Mouse (Mus musculus) retina, embryonic 14.5 days (tissue): Measurements from ENCODE around the gene Cdk15.

Source experiments
- DNase-seq: peaks from one replicate; pipeline ENCODE4 v3.0.0-alpha.2; 2015; ENCODE audit warnings: low spot score

Gene Cdk15

GRCm38 (mm10) chr1:59285880-59286279 lies 29.2 kb downstream of the Cdk15 start:
- DNase-seq = no peak

- no peak for DNase-seq
Measured at GRCm38 (mm10) chr1:59286316-59286850, 29.7 kb downstream of the Cdk15 start.

- no peak for DNase-seq
Measured at GRCm38 (mm10) chr1:59287733-59288132, 31.0 kb downstream of the Cdk15 start.

GRCm38 (mm10) chr1:59291652-59292051 lies 34.9 kb downstream of the Cdk15 start:
- no peak for DNase-seq

GRCm38 (mm10) chr1:59295769-59296168 lies 39.1 kb downstream of the Cdk15 start:
- DNase-seq = no peak

GRCm38 (mm10) chr1:59297167-59297566 lies 40.5 kb downstream of the Cdk15 start:
- DNase-seq = no peak

- no peak for DNase-seq
Measured at GRCm38 (mm10) chr1:59298491-59299090, 41.9 kb downstream of the Cdk15 start.

GRCm38 (mm10) chr1:59307310-59307709 lies 50.6 kb downstream of the Cdk15 start:
- no peak for DNase-seq

- DNase-seq = no peak
Measured at GRCm38 (mm10) chr1:59311292-59311885, 54.7 kb downstream of the Cdk15 start.

GRCm38 (mm10) chr1:59312187-59313153 lies 55.8 kb downstream of the Cdk15 start:
- no peak for DNase-seq

- DNase-seq = no peak
Measured at GRCm38 (mm10) chr1:59313154-59313940, 56.6 kb downstream of the Cdk15 start.

- peak; percentile 66 for DNase-seq
Measured at GRCm38 (mm10) chr1:59315057-59315807, 58.5 kb downstream of the Cdk15 start.

GRCm38 (mm10) chr1:59316031-59316385 lies 59.3 kb downstream of the Cdk15 start:
- no peak for DNase-seq

- DNase-seq = peak; percentile 82
Measured at GRCm38 (mm10) chr1:59316386-59317051, 59.8 kb downstream of the Cdk15 start.

- DNase-seq = no peak
Measured at GRCm38 (mm10) chr1:59317397-59317796, 60.7 kb downstream of the Cdk15 start.

- no peak for DNase-seq
Measured at GRCm38 (mm10) chr1:59318878-59319277, 62.2 kb downstream of the Cdk15 start.

- DNase-seq = no peak
Measured at GRCm38 (mm10) chr1:59321076-59321879, 64.6 kb downstream of the Cdk15 start.

- DNase-seq = no peak
Measured at GRCm38 (mm10) chr1:59321880-59322836, 65.5 kb downstream of the Cdk15 start.
